Mouse (Mus musculus): ENCODE results near the gene Myo9a.
"Not testable (repeated sequence)": the region's sequence is repeated elsewhere in the genome, so short reads cannot be mapped to it uniquely, and the experiment has no call there.

Myo9a gene

GRCm38 (mm10) chr9:59751066-59751581, 428 bp downstream of the Myo9a start:
- DNase-seq (ENCODE audit: low spot score), result peak; percentile 92

- DNase-seq (ENCODE audit: low spot score), result no peak
Measured at GRCm38 (mm10) chr9:59751966-59752365, 1.3 kb downstream of the Myo9a start.

GRCm38 (mm10) chr9:59755199-59755598, 4.5 kb downstream of the Myo9a start:
- DNase-seq (ENCODE audit: low spot score), result peak; percentile 12

- not testable (repeated sequence) for DNase-seq (ENCODE audit: low spot score)
Measured at GRCm38 (mm10) chr9:59757016-59757415, 6.3 kb downstream of the Myo9a start.

- DNase-seq (ENCODE audit: low spot score), result peak; percentile 32
Measured at GRCm38 (mm10) chr9:59760515-59760914, 9.8 kb downstream of the Myo9a start.

GRCm38 (mm10) chr9:59766966-59767461, 16.3 kb downstream of the Myo9a start:
- DNase-seq (ENCODE audit: low spot score), result not testable (repeated sequence)

GRCm38 (mm10) chr9:59806046-59806774, 55.5 kb downstream of the Myo9a start:
- DNase-seq (ENCODE audit: low spot score), result peak; percentile 52

GRCm38 (mm10) chr9:59884551-59884950, 133.9 kb downstream of the Myo9a start:
- no peak for DNase-seq (ENCODE audit: low spot score)

GRCm38 (mm10) chr9:59903382-59903781, 152.7 kb downstream of the Myo9a start:
- no peak for DNase-seq (ENCODE audit: low spot score)

- no peak for DNase-seq (ENCODE audit: low spot score)
Measured at GRCm38 (mm10) chr9:59914761-59915160, 164.1 kb downstream of the Myo9a start.

GRCm38 (mm10) chr9:59930248-59930647, 179.6 kb downstream of the Myo9a start:
- no peak for DNase-seq (ENCODE audit: low spot score)

- not testable (repeated sequence) for DNase-seq (ENCODE audit: low spot score)
Measured at GRCm38 (mm10) chr9:59935866-59936265, 185.2 kb downstream of the Myo9a start.

- no peak for DNase-seq (ENCODE audit: low spot score)
Measured at GRCm38 (mm10) chr9:59938529-59938928, 187.8 kb downstream of the Myo9a start.

GRCm38 (mm10) chr9:59939691-59940090, 189.0 kb downstream of the Myo9a start:
- DNase-seq (ENCODE audit: low spot score), result no peak

GRCm38 (mm10) chr9:59940913-59941884, 190.5 kb downstream of the Myo9a start:
- DNase-seq (ENCODE audit: low spot score), result peak; percentile 13

- peak; percentile 26 for DNase-seq (ENCODE audit: low spot score)
Measured at GRCm38 (mm10) chr9:59941885-59942350, 191.2 kb downstream of the Myo9a start.

- no peak for DNase-seq (ENCODE audit: low spot score)
Measured at GRCm38 (mm10) chr9:59942501-59943085, 191.9 kb downstream of the Myo9a start.

- no peak for DNase-seq (ENCODE audit: low spot score)
Measured at GRCm38 (mm10) chr9:59943826-59944225, 193.1 kb downstream of the Myo9a start.

GRCm38 (mm10) chr9:59945241-59945640, 194.5 kb downstream of the Myo9a start:
- no peak for DNase-seq (ENCODE audit: low spot score)

GRCm38 (mm10) chr9:59947271-59947670, 196.6 kb downstream of the Myo9a start:
- no peak for DNase-seq (ENCODE audit: low spot score)

- no peak for DNase-seq (ENCODE audit: low spot score)
Measured at GRCm38 (mm10) chr9:59948226-59948625, 197.5 kb downstream of the Myo9a start.

- DNase-seq (ENCODE audit: low spot score), result no peak
Measured at GRCm38 (mm10) chr9:59948691-59949250, 198.1 kb downstream of the Myo9a start.

All from lung, postnatal 25 days (tissue).